18 mouse cellular contexts compared by ENCODE assay signal in genomic region chr4:97461177-97461576, GRCm38 (mm10).
"Had no signal": no experiment of that assay in that cellular context is flagged by ENCODE, and none has a peak within 500 bp of the region (broad histone marks: within the 10 kb centered on the region; RNA-seq: fewer than 3 reads in every experiment).

No protein-coding gene starts in this region.

- H3K4me1 ChIP-seq: lung, embryonic 15.5 days; megakaryocyte, embryonic 14.5 days; stomach, embryonic 15.5 days had no signal

- H3K9ac ChIP-seq: liver, postnatal 0 days; lung, embryonic 15.5 days; midbrain, embryonic 12.5 days; neural tube, embryonic 12.5 days; stomach, embryonic 15.5 days had no signal

- DNase-seq: liver, postnatal 0 days; lung, adult 2 months; lung, postnatal 14 days; lung, postnatal 36 days; midbrain, embryonic 14.5 days; right cerebral cortex, postnatal 14 days; thymus, adult 2 months; thymus, postnatal 25 days; thymus, postnatal 4 days had no signal

- ATAC-seq: liver, postnatal 0 days; lung, postnatal 0 days; midbrain, embryonic 16.5 days had no signal

- H3K36me3 ChIP-seq: lung, embryonic 15.5 days; midbrain, embryonic 12.5 days; neural tube, embryonic 12.5 days; stomach, embryonic 15.5 days had no signal

- H3K27me3 ChIP-seq: lung, embryonic 15.5 days; megakaryocyte, embryonic 14.5 days; midbrain, embryonic 12.5 days; neural tube, embryonic 12.5 days; stomach, embryonic 15.5 days had no signal

- H3K4me3 ChIP-seq: lung, embryonic 15.5 days; megakaryocyte, embryonic 14.5 days; midbrain, embryonic 12.5 days; neural tube, embryonic 12.5 days; stomach, embryonic 15.5 days had no signal

- H3K9me3 ChIP-seq: lung, embryonic 15.5 days; megakaryocyte, embryonic 14.5 days; midbrain, embryonic 12.5 days; neural tube, embryonic 12.5 days; stomach, embryonic 15.5 days had no signal

- H3K27ac ChIP-seq: lung, embryonic 15.5 days; macrophage; midbrain, embryonic 12.5 days; neural tube, embryonic 12.5 days; stomach, embryonic 15.5 days; stomach, postnatal 0 days had no signal

- H3K4me2 ChIP-seq: lung, embryonic 15.5 days; midbrain, embryonic 12.5 days; neural tube, embryonic 12.5 days; stomach, embryonic 15.5 days had no signal
